Mouse (Mus musculus) myocyte (in vitro differentiated cells): ENCODE results near the gene Uba7. TPM values are rescaled to one million over a fixed set of nuclear protein-coding genes. Genes with fewer than 3 reads are reported as not detected.

ENCODE experiments used
- H3K27me3 ChIP-seq: one replicate; pipeline ENCODE4 v1.6.1; 2011; ENCODE audit not compliant: control insufficient read depth, insufficient read depth, insufficient read length
- H3K36me3 ChIP-seq: one replicate; pipeline ENCODE4 v1.6.1; 2011; ENCODE audit not compliant: control insufficient read depth, insufficient read depth
- H3K4me2 ChIP-seq: one replicate; pipeline ENCODE4 v1.6.1; 2011; ENCODE audit warnings: low read depth, control low read depth
- H3K4me3 ChIP-seq: one replicate; pipeline ENCODE4 v1.5.1; 2011; ENCODE audit warnings: mild to moderate bottlenecking, control low read depth, moderate library complexity
- H3K79me2 ChIP-seq: one replicate; pipeline ENCODE4 v1.6.1; 2011; ENCODE audit not compliant: control insufficient read depth, insufficient read depth
- H3ac ChIP-seq: one replicate; pipeline ENCODE4 v1.6.1; 2011; ENCODE audit not compliant: control insufficient read depth, insufficient read length
- CEBPB ChIP-seq: IDR thresholded peaks from 2 replicates; pipeline ENCODE4 v1.6.1; 2011; ENCODE audit warnings: mild to moderate bottlenecking, moderate library complexity; ENCODE audit not compliant: poor library complexity, insufficient read depth, severe bottlenecking
- E2F4 ChIP-seq: IDR thresholded peaks from one replicate; pipeline ENCODE4 v1.6.1; 2011; ENCODE audit warnings: mild to moderate bottlenecking, control low read depth, moderate library complexity; ENCODE audit not compliant: insufficient read depth
- MAX ChIP-seq: IDR thresholded peaks from one replicate; pipeline ENCODE4 v1.6.1; 2011; ENCODE audit warnings: low read depth, mild to moderate bottlenecking, control low read depth
- MYOD1 ChIP-seq, 3 experiments: IDR thresholded peaks; one replicate each; pipeline ENCODE4 v1.6.1; 2011; ENCODE audit warnings: control low read depth in 2 of 3, low read depth in 2 of 3, mild to moderate bottlenecking in 2 of 3, moderate library complexity in 1 of 3; ENCODE audit not compliant: insufficient read length in 2 of 3, control insufficient read depth in 1 of 3
- MYOG ChIP-seq, 3 experiments: IDR thresholded peaks; one replicate each; pipeline ENCODE4 v1.6.1; 2011; ENCODE audit warnings: control low read depth in 2 of 3, low read depth in 2 of 3, mild to moderate bottlenecking in 2 of 3; ENCODE audit not compliant: insufficient read length in 2 of 3, control insufficient read depth in 1 of 3, insufficient read depth in 1 of 3
- POLR2A ChIP-seq: IDR thresholded peaks from one replicate; pipeline ENCODE4 v1.6.1; 2011; ENCODE audit warnings: low read depth, mild to moderate bottlenecking, control low read depth, moderate library complexity; ENCODE audit not compliant: insufficient read length
- POLR2AphosphoS2 ChIP-seq: IDR thresholded peaks from one replicate; pipeline ENCODE4 v1.6.1; 2011; ENCODE audit warnings: low read depth, control low read depth; ENCODE audit not compliant: insufficient read length
- REST ChIP-seq: IDR thresholded peaks from one replicate; pipeline ENCODE4 v1.6.1; 2011; ENCODE audit warnings: mild to moderate bottlenecking, control low read depth, moderate library complexity; ENCODE audit not compliant: insufficient read depth, insufficient read length
- SRF ChIP-seq: IDR thresholded peaks from one replicate; pipeline ENCODE4 v1.6.1; 2011; ENCODE audit warnings: low read depth; ENCODE audit not compliant: control insufficient read depth, insufficient read length
- TCF12 ChIP-seq: IDR thresholded peaks from one replicate; pipeline ENCODE4 v1.6.1; 2011; ENCODE audit warnings: mild to moderate bottlenecking, control low read depth; ENCODE audit not compliant: poor library complexity, insufficient read depth, severe bottlenecking
- TCF3 ChIP-seq: IDR thresholded peaks from one replicate; pipeline ENCODE4 v1.6.1; 2011; ENCODE audit warnings: low read depth, control low read depth; ENCODE audit not compliant: insufficient read length
- USF1 ChIP-seq: IDR thresholded peaks from one replicate; pipeline ENCODE4 v1.6.1; 2011; ENCODE audit warnings: low read depth, mild to moderate bottlenecking, control low read depth, moderate library complexity
- polyA plus RNA-seq: library from polyadenylated mRNA; unstranded; fragments of >200 nt; fragmentation: generic; extraction: Trizol; gene quantifications from one replicate; pipeline ENCODE4 v1.2.1, GENCODE M21; 2012; ENCODE audit warnings: missing spikeins

Gene Uba7
- polyA plus RNA-seq, 1 experiment = 1.2 TPM

GRCm38 (mm10) chr9:107932221-107932620 is 43.1 kb upstream of the Uba7 start:
- no peak overlapping the region for H3K4me3 ChIP-seq
- no peak overlapping the region for H3K4me2 ChIP-seq
- H3K79me2 ChIP-seq = no peaks in the 10 kb centered on the region
- TF ChIP-seq USF1 = no peak
- no peak for TF ChIP-seq MAX
- TF ChIP-seq POLR2AphosphoS2 = no peak
- no peak for TF ChIP-seq TCF12
- no peak for TF ChIP-seq POLR2A
- no peak for TF ChIP-seq E2F4
- no peak for TF ChIP-seq CEBPB
- TF ChIP-seq TCF3 = no peak
- no peak for TF ChIP-seq SRF
- no peak overlapping the region for H3ac ChIP-seq
- no peaks in the 10 kb centered on the region for H3K36me3 ChIP-seq
- peaks cover 32% of the 10 kb centered on the region for H3K27me3 ChIP-seq

- Histone ChIP-seq H3K27me3 (peaks cover 42% of the 10 kb centered on the region), H3K4me3 (no peak overlapping the region), H3K79me2 (no peaks in the 10 kb centered on the region), H3ac (no peak overlapping the region), H3K4me2 (no peak overlapping the region), H3K36me3 (no peaks in the 10 kb centered on the region)
- TF ChIP-seq USF1 = no peak
- no peak for TF ChIP-seq MYOD1 (IDR thresholded peaks at IDR 0.05; ENCODE audit: control insufficient read depth in 1 of 3, insufficient read length in 2 of 3, low read depth in 2 of 3)
- TF ChIP-seq TCF3 = no peak
- no peak for TF ChIP-seq E2F4
- TF ChIP-seq MYOG (IDR thresholded peaks at IDR 0.05; ENCODE audit: control insufficient read depth in 1 of 3, insufficient read depth in 1 of 3, insufficient read length in 2 of 3, low read depth in 2 of 3) = no peak
- TF ChIP-seq REST = no peak
- no peak for TF ChIP-seq POLR2A
- no peak for TF ChIP-seq CEBPB
- TF ChIP-seq SRF = no peak
- TF ChIP-seq POLR2AphosphoS2 = no peak
- TF ChIP-seq MAX = no peak
- TF ChIP-seq TCF12 = no peak
Observed at GRCm38 (mm10) chr9:107934146-107934545, 41.2 kb upstream of the Uba7 start.

- Histone ChIP-seq H3K27me3 (peaks cover 38% of the 10 kb centered on the region), H3ac (no peak within 1 kb of the TSS), H3K4me2 (peak within 1 kb of the TSS; percentile 50), H3K36me3 (no peaks in the 10 kb centered on the region), H3K4me3 (no peak within 1 kb of the TSS), H3K79me2 (no peaks in the 10 kb centered on the region)
- TF ChIP-seq POLR2A (no peak), CEBPB (no peak), MAX (no peak), MYOG (IDR thresholded peaks at IDR 0.05; ENCODE audit: control insufficient read depth in 1 of 3, insufficient read depth in 1 of 3, insufficient read length in 2 of 3, low read depth in 2 of 3) (no peak), POLR2AphosphoS2 (no peak), TCF3 (no peak), REST (no peak), TCF12 (no peak), SRF (no peak), E2F4 (no peak), USF1 (no peak), MYOD1 (IDR thresholded peaks at IDR 0.05; ENCODE audit: control insufficient read depth in 1 of 3, insufficient read length in 2 of 3, low read depth in 2 of 3) (no peak)
Observed at GRCm38 (mm10) chr9:107935374-107935773, 39.9 kb upstream of the Uba7 start, which contains the start of gene Camkv. Camkv (plus strand) TSS chr9:107935674.

GRCm38 (mm10) chr9:107935790-107936214 is 39.5 kb upstream of the Uba7 start:
- Histone ChIP-seq H3ac (no peak overlapping the region), H3K79me2 (no peaks in the 10 kb centered on the region), H3K36me3 (no peaks in the 10 kb centered on the region), H3K4me2 (peak overlapping the region; percentile 50), H3K4me3 (no peak overlapping the region), H3K27me3 (peaks cover 38% of the 10 kb centered on the region)
- TF ChIP-seq MYOD1 (IDR thresholded peaks at IDR 0.05; ENCODE audit: control insufficient read depth in 1 of 3, insufficient read length in 2 of 3, low read depth in 2 of 3) (peak in 1 of 3 experiments; percentile 10), POLR2AphosphoS2 (no peak), SRF (no peak), CEBPB (no peak)

GRCm38 (mm10) chr9:107936215-107936822 is 39.0 kb upstream of the Uba7 start:
- no peak overlapping the region for H3K4me3 ChIP-seq
- peak overlapping the region; percentile 50 for H3K4me2 ChIP-seq
- H3K27me3 ChIP-seq = peaks cover 38% of the 10 kb centered on the region
- TF ChIP-seq MAX (no peak), REST (no peak), MYOG (IDR thresholded peaks at IDR 0.05; ENCODE audit: control insufficient read depth in 1 of 3, insufficient read depth in 1 of 3, insufficient read length in 2 of 3, low read depth in 2 of 3) (no peak), POLR2A (no peak), TCF3 (no peak), SRF (no peak), MYOD1 (IDR thresholded peaks at IDR 0.05; ENCODE audit: control insufficient read depth in 1 of 3, insufficient read length in 2 of 3, low read depth in 2 of 3) (no peak), TCF12 (no peak), POLR2AphosphoS2 (no peak), E2F4 (no peak), CEBPB (no peak), USF1 (no peak)
- H3ac ChIP-seq = no peak overlapping the region
- H3K79me2 ChIP-seq = no peaks in the 10 kb centered on the region
- no peaks in the 10 kb centered on the region for H3K36me3 ChIP-seq
